Mouse (Mus musculus): ENCODE measurements at regions not wholly inside any gene's neighbourhood (a gene's known extent, or its start where the extent isn't known, plus 50 kb on each side); places are given as distances from the start of the nearest gene placed in this dataset.

DNA sequence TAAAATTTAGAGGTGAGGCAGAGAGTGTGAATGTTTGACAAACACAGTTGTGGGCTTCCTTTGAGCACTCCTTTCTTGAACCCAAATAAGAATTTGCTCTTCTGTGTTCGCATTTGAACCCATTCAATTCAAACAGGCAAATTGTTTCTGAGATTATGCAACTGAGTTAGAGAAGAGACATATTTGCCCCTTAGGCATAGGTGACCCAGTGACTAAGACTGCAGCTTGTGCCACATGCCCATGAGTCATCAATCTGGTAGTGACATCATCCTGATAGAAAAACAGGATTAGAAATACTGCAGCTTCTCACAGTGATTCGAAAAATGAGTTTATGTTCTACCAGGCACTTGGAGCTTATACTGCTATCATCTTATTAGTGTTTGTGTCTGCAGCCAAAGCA lies 67.2 kb downstream of the Zfp622 start:
- no peak for DNase-seq (ENCODE audit: low spot score in 2 of 2)

DNA sequence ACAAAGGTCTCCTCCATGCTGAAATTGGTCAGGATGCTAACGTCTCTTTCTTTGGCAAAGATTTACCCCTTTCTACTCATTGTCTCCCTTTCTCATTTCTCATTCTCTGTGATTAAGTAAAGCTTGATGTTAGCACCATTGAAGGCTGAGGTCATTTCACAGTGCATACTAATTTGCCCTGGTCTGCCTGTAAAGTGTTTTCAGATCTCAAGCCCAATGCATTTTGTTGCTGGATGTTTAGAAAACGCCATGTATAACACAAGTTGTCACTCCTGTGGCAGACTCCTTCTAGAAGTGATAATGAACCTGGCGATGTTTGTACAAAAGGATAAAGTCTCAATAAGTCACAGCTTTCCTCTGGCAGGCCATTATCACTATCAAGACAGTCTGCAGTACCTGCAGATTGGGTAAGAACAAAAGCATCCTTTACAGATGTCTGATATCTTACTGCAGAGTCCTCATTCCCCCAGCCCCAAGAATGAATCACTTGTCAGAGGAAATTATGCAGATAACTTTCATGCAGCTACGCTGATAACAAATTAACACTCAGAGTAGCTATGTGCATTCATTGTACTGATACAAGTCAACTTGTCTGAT lies 68.7 kb downstream of the Zfp622 start:
- no peak for DNase-seq (ENCODE audit: low spot score in 2 of 2)

- no peak for DNase-seq (ENCODE audit: low spot score in 2 of 2)
Observed at GRCm38 (mm10) chr15:26058019-26058418, 73.9 kb downstream of the Zfp622 start.

DNA sequence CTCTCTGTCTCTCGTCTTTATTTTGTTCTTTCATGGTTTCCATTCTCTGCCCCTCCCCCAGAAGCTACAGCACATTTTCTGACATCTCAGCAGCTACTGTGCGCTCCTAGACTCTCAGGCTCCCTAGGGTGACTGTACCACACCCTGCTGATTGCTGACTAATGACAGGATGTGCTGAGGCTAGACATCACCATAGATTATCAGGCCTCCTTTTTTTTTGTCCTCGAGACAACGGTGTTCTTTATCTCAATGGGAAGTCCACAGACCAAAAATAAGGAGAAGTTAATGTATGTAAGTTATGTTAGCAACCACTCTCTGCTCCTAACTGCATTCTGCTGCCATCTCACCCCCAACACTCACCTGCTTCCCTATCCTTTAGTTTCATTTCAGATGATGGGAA lies 116.0 kb downstream of the Zfp622 start:
- DNase-seq (ENCODE audit: low spot score in 2 of 2), result no peak

DNA sequence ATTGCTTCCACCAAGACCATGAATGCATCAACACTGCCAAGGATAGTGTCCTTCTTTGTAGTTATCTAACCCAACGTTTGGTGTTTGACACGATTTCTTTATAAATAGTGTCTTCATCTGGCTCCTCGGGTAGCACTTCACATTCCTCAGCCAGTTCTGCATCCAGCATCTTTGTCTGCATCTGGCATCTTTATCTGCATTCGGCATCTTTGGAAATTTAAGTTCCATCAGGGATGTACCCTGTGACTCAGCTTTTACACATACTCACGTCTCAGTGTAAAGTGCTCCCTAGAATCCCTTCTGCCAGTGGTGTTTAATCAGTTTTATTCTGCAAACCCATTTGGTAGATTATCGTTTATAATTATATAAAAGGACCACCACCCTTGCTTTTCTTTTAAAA lies 123.8 kb downstream of the Zfp622 start:
- DNase-seq (ENCODE audit: low spot score in 2 of 2), result peak; percentile 3 to 4

GRCm38 (mm10) chr15:26144197-26144596 lies 160.0 kb downstream of the Zfp622 start:
- DNase-seq (ENCODE audit: low spot score in 2 of 2), result no peak

DNA sequence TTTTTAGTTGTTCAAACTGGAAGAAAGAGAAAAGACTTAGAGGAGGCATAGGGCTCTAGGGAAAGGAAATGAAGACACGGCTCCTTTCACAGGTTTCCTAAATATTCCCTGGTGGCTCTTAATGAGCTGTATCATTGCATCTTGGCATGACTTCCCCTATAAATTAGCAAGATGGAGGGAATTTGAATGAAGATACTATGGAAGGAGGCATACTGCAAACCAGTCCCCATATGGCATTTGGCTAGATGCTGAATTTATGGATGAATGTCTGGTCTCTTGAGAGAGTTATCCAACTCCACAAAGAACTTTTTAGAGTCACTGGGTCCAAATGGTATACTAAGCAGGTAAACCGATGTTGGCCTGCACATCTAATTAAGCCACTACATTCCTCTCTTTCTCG lies 150.3 kb upstream of the March11 start:
- no peak for DNase-seq (ENCODE audit: low spot score in 2 of 2)

- no peak for DNase-seq (ENCODE audit: low spot score in 2 of 2)
Observed at GRCm38 (mm10) chr15:26184930-26185329, 123.9 kb upstream of the March11 start.

DNA sequence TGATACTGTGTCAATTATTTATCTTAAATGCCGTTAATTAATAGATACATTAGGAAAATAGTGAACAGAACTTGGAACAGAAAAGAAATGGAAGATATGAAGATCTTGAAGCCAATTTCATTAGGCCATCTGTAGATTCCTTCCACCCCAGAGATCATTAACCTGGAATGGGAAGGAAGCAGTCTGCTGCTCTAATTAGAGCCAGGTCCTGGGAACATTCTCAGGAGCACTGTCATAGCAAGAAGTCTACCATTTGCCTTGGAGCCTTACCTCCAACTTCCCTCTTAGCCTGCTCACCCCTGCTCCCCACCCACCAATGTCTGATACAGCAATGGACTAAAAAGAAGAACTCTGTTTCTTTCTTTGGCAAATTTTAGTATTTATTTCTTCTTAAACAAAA lies 113.3 kb upstream of the March11 start:
- no peak for DNase-seq (ENCODE audit: low spot score in 2 of 2)

GRCm38 (mm10) chr15:26206837-26207236 lies 102.0 kb upstream of the March11 start:
- no peak for DNase-seq (ENCODE audit: low spot score in 2 of 2)

- no peak for DNase-seq (ENCODE audit: low spot score in 2 of 2)
Observed at GRCm38 (mm10) chr15:26220855-26221254, 88.0 kb upstream of the March11 start.

- no peak for DNase-seq (ENCODE audit: low spot score in 2 of 2)
Observed at GRCm38 (mm10) chr15:26228646-26229045, 80.2 kb upstream of the March11 start.
